In the genomic region with DNA sequence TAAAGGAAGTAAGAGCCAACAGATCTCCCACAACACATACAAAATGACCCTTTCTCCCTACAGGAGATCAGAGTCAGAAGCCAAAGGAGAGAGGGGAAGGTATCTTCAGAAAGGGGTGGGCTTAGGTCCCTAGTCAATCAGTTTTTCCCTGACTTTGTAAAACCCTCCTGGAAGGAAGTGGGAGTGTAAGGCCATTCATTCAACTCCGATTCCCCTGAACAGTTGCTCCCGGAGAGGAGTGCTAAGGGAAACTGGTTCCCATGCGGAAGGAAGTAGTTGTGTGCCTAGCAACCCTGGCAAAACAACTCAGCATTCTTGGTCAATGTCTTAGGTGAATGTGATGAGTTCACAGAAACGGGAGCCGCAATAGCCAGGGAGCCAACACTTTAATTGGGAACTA, we compare ENCODE assay signal across 10 mouse cellular contexts. TPM values are rescaled to one million over a fixed set of nuclear protein-coding genes. Genes with fewer than 3 reads are reported as not detected.
DNase-seq lines count a peak whose midpoint lies in the region; ATAC-seq and TF ChIP-seq lines count a peak whose summit lies in the region.
"Had no signal": no experiment of that assay in that cellular context is flagged by ENCODE, and none has a peak within 500 bp of the region (broad histone marks: within the 10 kb centered on the region; RNA-seq: fewer than 3 reads in every experiment).

No protein-coding gene starts in this region.

- 21% methylated on average over 5 of the region's 5 CpGs for WGBS in cerebellum, adult 2 months
- WGBS in forebrain, embryonic 13.5 days = 20% methylated on average over 5 of the region's 5 CpGs
- 13% methylated on average over 5 of the region's 5 CpGs for WGBS in hindbrain, embryonic 13.5 days
- WGBS in lung, embryonic 15.5 days = 21% methylated on average over 5 of the region's 5 CpGs
- WGBS in stomach, postnatal 0 days = 21% methylated on average over 5 of the region's 5 CpGs

- peak overlapping the region; percentile 90 for H3K4me2 ChIP-seq in forebrain, embryonic 13.5 days
- H3K4me2 ChIP-seq in hindbrain, embryonic 13.5 days = peak overlapping the region; percentile 81
- peak overlapping the region; percentile 92 for H3K4me2 ChIP-seq in lung, embryonic 15.5 days
- H3K4me2 ChIP-seq in stomach, postnatal 0 days (replicated peaks; ENCODE audit: low read depth) = peak overlapping the region; percentile 93

- no peak for DNase-seq in cerebellum, adult 2 months
- DNase-seq in cerebellum, postnatal 10 days = no peak
- DNase-seq in stomach, postnatal 0 days (ENCODE audit: low spot score) = no peak
- no peak for DNase-seq in urinary bladder, adult 18-20 months (ENCODE audit: low spot score in 2 of 2)
- DNase-seq in left cerebral cortex, adult 9 months (ENCODE audit: low spot score in 2 of 2) = no peak

- peak overlapping the region; percentile 96 for H3K4me3 ChIP-seq in cerebellum, adult 2 months (replicated peaks; ENCODE audit: insufficient read depth, low read depth, low read length)
- H3K4me3 ChIP-seq in forebrain, embryonic 13.5 days = peak overlapping the region; percentile 58; the same call in 1 of the 2 replicates
- H3K4me3 ChIP-seq in hindbrain, embryonic 13.5 days = peak overlapping the region; percentile 69
- peak overlapping the region; percentile 55; the same call in 1 of the 2 replicates for H3K4me3 ChIP-seq in lung, embryonic 15.5 days
- H3K4me3 ChIP-seq in stomach, postnatal 0 days (ENCODE audit: low read depth, low read length) = peak overlapping the region; percentile 60

- no peaks in the 10 kb centered on the region for H3K27me3 ChIP-seq in cerebellum, adult 2 months (ENCODE audit: control insufficient read depth, insufficient read depth, low read length)
- peaks cover 17% of the 10 kb centered on the region for H3K27me3 ChIP-seq in forebrain, embryonic 13.5 days
- peaks cover 13% of the 10 kb centered on the region for H3K27me3 ChIP-seq in hindbrain, embryonic 13.5 days
- H3K27me3 ChIP-seq in lung, embryonic 15.5 days = peaks cover 16% of the 10 kb centered on the region
- no peaks in the 10 kb centered on the region for H3K27me3 ChIP-seq in stomach, postnatal 0 days (ENCODE audit: control insufficient read depth, insufficient read depth, low read length)

- no peaks in the 10 kb centered on the region for H3K36me3 ChIP-seq in forebrain, embryonic 13.5 days (ENCODE audit: poor library complexity, severe bottlenecking)
- H3K36me3 ChIP-seq in hindbrain, embryonic 13.5 days = no peaks in the 10 kb centered on the region
- no peaks in the 10 kb centered on the region for H3K36me3 ChIP-seq in lung, embryonic 15.5 days
- no peaks in the 10 kb centered on the region for H3K36me3 ChIP-seq in stomach, postnatal 0 days (ENCODE audit: control insufficient read depth, insufficient read depth, low read length)

- H3K27ac ChIP-seq in cerebellum, adult 2 months (ENCODE audit: insufficient read depth, low read length) = no peak overlapping the region
- H3K27ac ChIP-seq in forebrain, embryonic 13.5 days = no peak overlapping the region; the same call in 1 of the 2 replicates
- H3K27ac ChIP-seq in hindbrain, embryonic 13.5 days = peak overlapping the region; percentile 92; the same call in 1 of the 2 replicates
- peak overlapping the region; percentile 21; the same call in 1 of the 2 replicates for H3K27ac ChIP-seq in lung, embryonic 15.5 days
- H3K27ac ChIP-seq in stomach, postnatal 0 days (replicated peaks) = no peak overlapping the region

- TF ChIP-seq CTCF in cerebellum, adult 2 months (IDR thresholded peaks at IDR 0.05; ENCODE audit: borderline replicate concordance, insufficient read depth, low read depth, low read length) = no peak
- no peak for TF ChIP-seq CTCF in stomach, postnatal 0 days (IDR thresholded peaks at IDR 0.05; ENCODE audit: low read depth)

- no peak for ATAC-seq in forebrain, embryonic 13.5 days
- ATAC-seq in hindbrain, embryonic 13.5 days (ENCODE audit: low FRiP score) = no peak
- ATAC-seq in lung, embryonic 15.5 days (ENCODE audit: borderline replicate concordance, extremely low read depth, low FRiP score, low TSS enrichment) = no peak
- ATAC-seq in stomach, postnatal 0 days (ENCODE audit: low FRiP score, low TSS enrichment) = 0 out of 2 replicates have a peak, but pooled peaks have one; percentile 21

- H3K9me3 ChIP-seq in forebrain, embryonic 13.5 days (replicated peaks) = no peaks in the 10 kb centered on the region
- H3K9me3 ChIP-seq in hindbrain, embryonic 13.5 days = no peaks in the 10 kb centered on the region
- no peaks in the 10 kb centered on the region for H3K9me3 ChIP-seq in lung, embryonic 15.5 days
- H3K9me3 ChIP-seq in stomach, postnatal 0 days (ENCODE audit: control insufficient read depth, low read length) = no peaks in the 10 kb centered on the region

- TF ChIP-seq EP300 in stomach, postnatal 0 days (optimal IDR thresholded peaks at IDR 0.05) = no peak

- H3K9ac ChIP-seq in forebrain, embryonic 13.5 days = peak overlapping the region; percentile 70; the same call in 1 of the 2 replicates
- peak overlapping the region; percentile 76; the same call in 1 of the 2 replicates for H3K9ac ChIP-seq in hindbrain, embryonic 13.5 days
- H3K9ac ChIP-seq in lung, embryonic 15.5 days = no peak overlapping the region
- H3K9ac ChIP-seq in stomach, postnatal 0 days (ENCODE audit: low read length) = no peak overlapping the region

- H3K4me1 ChIP-seq in cerebellum, adult 2 months (ENCODE audit: control insufficient read depth, insufficient read depth, low read length) = no peaks in the 10 kb centered on the region; the same call in 1 of the 2 replicates
- peaks cover 20% of the 10 kb centered on the region for H3K4me1 ChIP-seq in forebrain, embryonic 13.5 days
- peaks cover 21% of the 10 kb centered on the region for H3K4me1 ChIP-seq in hindbrain, embryonic 13.5 days (replicated peaks)
- peaks cover 6% of the 10 kb centered on the region; the same call in 1 of the 2 replicates for H3K4me1 ChIP-seq in lung, embryonic 15.5 days
- no peaks in the 10 kb centered on the region; the same call in none of the 2 replicates for H3K4me1 ChIP-seq in stomach, postnatal 0 days (replicated peaks; ENCODE audit: control insufficient read depth, insufficient read depth)

- no peak for TF ChIP-seq POLR2A in cerebellum, adult 2 months (IDR thresholded peaks at IDR 0.05; ENCODE audit: borderline replicate concordance, insufficient read depth, low read length)

RNA-seq across cellular contexts. Expression of a gene that starts 0.6 kb away (rescaled TPM):
- polyA plus RNA-seq in cerebellum, adult 2 months (2012; rRNA removed) = 82.6 and 88.6 TPM in 2 replicates
- 2.2 and 2.7 TPM in 2 replicates for polyA plus RNA-seq in forebrain, embryonic 13.5 days (2015; fragmentation: Nextera tagmentation; extraction: Ambion mirVana)
- 4.3 and 4.9 TPM in 2 replicates for polyA plus RNA-seq in hindbrain, embryonic 13.5 days (2015; fragmentation: Nextera tagmentation; extraction: Ambion mirVana)
- 1.0 and 1.1 TPM in 2 replicates for polyA plus RNA-seq in lung, embryonic 15.5 days (2015; fragmentation: Nextera tagmentation; extraction: Ambion mirVana)
- polyA plus RNA-seq in stomach, postnatal 0 days (2015; fragmentation: Nextera tagmentation; extraction: Ambion mirVana) = 1.5 and 1.8 TPM in 2 replicates
- polyA plus RNA-seq: C2C12; erythroblast, embryonic 14.5 days had no signal

RNA-seq across cellular contexts. Expression of a gene that starts 26.5 kb away (rescaled TPM):
- not detected in 2 replicates for polyA plus RNA-seq in cerebellum, adult 2 months (2012; rRNA removed)
- polyA plus RNA-seq in forebrain, embryonic 13.5 days (2015; fragmentation: Nextera tagmentation; extraction: Ambion mirVana) = not detected in 2 replicates
- polyA plus RNA-seq in hindbrain, embryonic 13.5 days (2015; fragmentation: Nextera tagmentation; extraction: Ambion mirVana) = not detected in 2 replicates
- not detected in 2 replicates for polyA plus RNA-seq in lung, embryonic 15.5 days (2015; fragmentation: Nextera tagmentation; extraction: Ambion mirVana)
- not detected in 2 replicates for polyA plus RNA-seq in stomach, postnatal 0 days (2015; fragmentation: Nextera tagmentation; extraction: Ambion mirVana)
- polyA plus RNA-seq: C2C12; erythroblast, embryonic 14.5 days had no signal

Comparison
In these comparisons a context has a peak if more than half of its experiments do, and no peak if none do; other contexts are left out.
1. H3K27ac ChIP-seq: peak in hindbrain, embryonic 13.5 days (single experiment) and lung, embryonic 15.5 days (single experiment); none in cerebellum, adult 2 months (single experiment), forebrain, embryonic 13.5 days (single experiment) and stomach, postnatal 0 days (single experiment).
2. H3K9ac ChIP-seq: peak in forebrain, embryonic 13.5 days (single experiment) and hindbrain, embryonic 13.5 days (single experiment); none in lung, embryonic 15.5 days (single experiment) and stomach, postnatal 0 days (single experiment).
3. RNA of a gene that starts 0.6 kb away (polyA plus RNA-seq): 82.6 to 88.6 TPM in cerebellum, adult 2 months; 4.3 to 4.9 TPM in hindbrain, embryonic 13.5 days, 2.2 to 2.7 TPM in forebrain, embryonic 13.5 days, 1.5 to 1.8 TPM in stomach, postnatal 0 days and 1.0 to 1.1 TPM in lung, embryonic 15.5 days; every median in the first group is over 10 times any median in the second.
4. Peak in every context shown above with its lines, with median percentiles within 50 percentile points of each other: H3K4me3 ChIP-seq and H3K4me2 ChIP-seq.